Mouse (Mus musculus) heart, adult 2 months (tissue): Measurements from ENCODE around the gene Rbp7. TPM values are rescaled to one million over a fixed set of nuclear protein-coding genes. Genes with fewer than 3 reads are reported as not detected.

ENCODE experiments used
- DNase-seq, 2 experiments: peaks; one replicate each; pipeline ENCODE4 v3.0.0; 2021
- H3K27ac ChIP-seq: fragments of 200-600 bp; 2 replicates; pipeline ENCODE4 v1.8.1; 2022
- H3K27me3 ChIP-seq: fragments of 200-500 bp; 2 replicates; pipeline ENCODE4 v1.6.1; 2012; ENCODE audit warnings: mild to moderate bottlenecking, low read length, inconsistent platforms, mixed read lengths; ENCODE audit not compliant: control insufficient read depth, insufficient read depth
- H3K36me3 ChIP-seq: fragments of 200-500 bp; 2 replicates; pipeline ENCODE4 v1.6.1; 2012; ENCODE audit warnings: low read length, inconsistent platforms; ENCODE audit not compliant: control insufficient read depth, insufficient read depth
- H3K4me1 ChIP-seq: fragments of 200-500 bp; 2 replicates; pipeline ENCODE4 v1.6.1; 2011; ENCODE audit warnings: low read length; ENCODE audit not compliant: control insufficient read depth, insufficient read depth
- H3K4me3 ChIP-seq: fragments of 200-600 bp; 2 replicates; pipeline ENCODE4 v1.8.1; 2022
- H3K79me2 ChIP-seq: fragments of 200-500 bp; replicated peaks from 2 replicates; pipeline ENCODE4 v1.6.1; 2012; ENCODE audit warnings: mild to moderate bottlenecking, inconsistent platforms, low read length, moderate library complexity, mixed read lengths; ENCODE audit not compliant: control insufficient read depth, insufficient read depth
- H3K9ac ChIP-seq: fragments of 200-500 bp; 2 replicates; pipeline ENCODE4 v1.6.1; 2012; ENCODE audit warnings: low read depth, mild to moderate bottlenecking, control low read depth, inconsistent platforms, low read length, mixed read lengths
- CTCF ChIP-seq: fragments of 200-600 bp; IDR thresholded peaks from 2 replicates; pipeline ENCODE4 v1.8.1; 2022; ENCODE audit warnings: antibody characterized with exemption, mild to moderate bottlenecking, moderate library complexity
- EP300 ChIP-seq: fragments of 200-500 bp; IDR thresholded peaks from 2 replicates; pipeline ENCODE4 v1.6.1; 2011; ENCODE audit warnings: low read depth, low read length, control low read depth; ENCODE audit not compliant: insufficient read depth
- POLR2A ChIP-seq: fragments of 200-500 bp; IDR thresholded peaks from 2 replicates; pipeline ENCODE4 v1.6.1; 2011; ENCODE audit warnings: mild to moderate bottlenecking, low read depth, low read length, control low read depth; ENCODE audit not compliant: insufficient read depth
- WGBS: fragments of 180-500 bp; shearing (Covaris S2); methylation state at CpG from one replicate; pipeline ENCODE4 v1.1.7; 2018; 5-methylcytosine and 5-hydroxymethylcytosine counted together
- intact Hi-C: fragments of 180-260 bp; cut with DNase I; formaldehyde crosslinking; loops from one replicate; pipeline ENCODE4 v1.15.1; 2025
- polyA plus RNA-seq: library from polyadenylated mRNA; depleted of rRNA; stranded (reverse); fragments of >200 nt; gene quantifications from 2 replicates; pipeline ENCODE4 v1.2.3, GENCODE M21; 2012
- total RNA-seq, 2 experiments: library from RNA; stranded (reverse); gene quantifications; 2 replicates each; pipeline ENCODE4 v1.2.3; 2021

The Rbp7 gene
- total and polyA plus RNA-seq, 3 experiments: 22.9 to 61.6 (median 56.2) TPM

DNA sequence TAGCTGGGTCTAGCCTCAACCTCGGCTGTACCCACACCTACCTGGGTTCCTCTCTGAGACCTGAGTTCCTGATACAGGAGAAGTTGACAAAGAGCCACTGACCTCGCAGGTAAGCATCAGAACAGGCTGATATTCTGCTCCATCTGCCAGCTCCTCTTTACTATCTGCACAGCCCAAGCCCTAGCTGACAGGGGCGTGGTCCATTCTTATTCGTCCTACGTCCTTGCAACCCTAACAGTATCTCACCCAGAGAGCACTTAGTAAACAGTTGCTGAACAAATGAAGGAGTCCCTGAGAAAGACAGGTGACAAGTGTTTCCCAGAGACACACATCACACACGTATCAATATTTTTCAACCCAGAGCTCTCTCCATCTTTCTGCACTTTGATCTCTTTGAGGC, 46.4 kb downstream of the Rbp7 start:
- no peak for TF ChIP-seq EP300
- TF ChIP-seq CTCF: no peak
- TF ChIP-seq POLR2A: no peak
- peaks cover 7% of the 10 kb centered on the region for H3K4me1 ChIP-seq
- peaks cover 10% of the 10 kb centered on the region for H3K79me2 ChIP-seq
- intact Hi-C loops: no loop called here
- 84% methylated on average over 6 of the region's 6 CpGs for WGBS
- no peaks in the 10 kb centered on the region for H3K36me3 ChIP-seq
- no peaks in the 10 kb centered on the region for H3K27me3 ChIP-seq
- no peak overlapping the region for H3K9ac ChIP-seq
- no peak overlapping the region for H3K27ac ChIP-seq
- no peak overlapping the region for H3K4me3 ChIP-seq
- no peak for DNase-seq

DNA sequence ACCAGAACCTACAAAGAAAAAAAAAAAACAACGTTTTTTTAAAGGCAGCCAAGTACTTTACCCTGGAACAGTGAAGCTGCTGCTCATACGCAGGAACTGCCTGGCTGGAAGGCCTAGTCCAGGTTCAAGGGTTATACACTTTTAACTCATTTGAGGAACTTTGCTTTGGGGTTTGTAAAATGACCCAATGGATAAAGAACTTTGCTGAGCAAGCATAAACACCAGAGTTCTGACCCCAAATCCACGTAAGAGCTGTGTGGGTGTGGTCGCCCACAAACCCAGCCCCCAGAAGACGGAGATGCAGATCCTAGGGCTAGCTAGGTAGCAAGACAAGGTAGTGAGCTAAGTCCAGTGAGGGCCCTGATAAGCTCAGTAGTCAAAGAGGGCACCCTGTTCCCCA, 47.3 kb downstream of the Rbp7 start:
- 77% methylated on average over 5 of the region's 5 CpGs for WGBS
- Histone ChIP-seq H3K4me3 (no peak overlapping the region), H3K9ac (no peak overlapping the region), H3K27me3 (no peaks in the 10 kb centered on the region), H3K36me3 (no peaks in the 10 kb centered on the region), H3K27ac (no peak overlapping the region), H3K4me1 (peaks cover 9% of the 10 kb centered on the region), H3K79me2 (peaks cover 10% of the 10 kb centered on the region)
- intact Hi-C loops: no loop called here
- DNase-seq: no peak
- no peak for TF ChIP-seq POLR2A
- TF ChIP-seq CTCF: no peak
- no peak for TF ChIP-seq EP300

DNA sequence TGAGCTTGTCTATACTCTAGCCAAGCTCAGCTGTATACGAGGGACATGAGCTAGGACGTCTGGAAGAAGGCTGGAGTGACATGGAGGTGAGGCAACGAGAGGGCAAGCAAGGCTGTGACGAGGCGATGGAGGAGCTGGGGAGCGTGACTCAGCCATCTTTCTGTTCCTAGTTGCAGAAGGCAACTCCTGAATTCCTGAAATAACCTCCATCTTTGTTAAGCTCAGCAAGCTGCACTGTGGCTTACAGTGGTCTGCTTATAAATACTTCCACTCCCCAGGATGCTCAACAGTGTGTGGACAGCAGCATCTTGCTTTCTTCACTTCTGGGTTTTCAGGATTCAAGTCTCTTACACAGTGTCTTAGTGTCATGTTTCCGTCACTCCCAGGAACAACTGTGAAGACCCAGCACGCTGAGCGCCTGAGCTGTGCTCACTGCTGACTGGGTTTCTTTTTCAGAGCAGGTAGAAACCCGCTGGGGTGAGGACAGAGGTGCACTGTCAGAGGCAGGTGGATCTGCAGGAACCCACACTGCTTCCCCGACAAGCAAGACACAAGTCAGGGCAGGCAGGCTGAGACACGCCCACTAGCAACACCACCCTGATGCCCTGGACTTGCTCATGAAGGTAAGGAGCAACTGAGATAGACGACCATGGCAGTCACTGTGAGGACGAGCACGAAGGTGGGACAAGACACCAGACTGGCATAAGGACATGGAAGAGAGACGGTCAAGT, 48.9 kb downstream of the Rbp7 start:
- no peak overlapping the region for H3K9ac ChIP-seq
- peaks cover 10% of the 10 kb centered on the region for H3K79me2 ChIP-seq
- H3K27ac ChIP-seq: no peak overlapping the region
- H3K36me3 ChIP-seq: no peaks in the 10 kb centered on the region; the same call in 1 of the 2 replicates
- no peaks in the 10 kb centered on the region for H3K27me3 ChIP-seq
- no peak overlapping the region for H3K4me3 ChIP-seq
- H3K4me1 ChIP-seq: peaks cover 19% of the 10 kb centered on the region
- intact Hi-C loops: no loop called here
- DNase-seq: no peak
- WGBS: 84% methylated on average over 16 of the region's 16 CpGs
- TF ChIP-seq POLR2A (no peak), EP300 (no peak), CTCF (no peak)

DNA sequence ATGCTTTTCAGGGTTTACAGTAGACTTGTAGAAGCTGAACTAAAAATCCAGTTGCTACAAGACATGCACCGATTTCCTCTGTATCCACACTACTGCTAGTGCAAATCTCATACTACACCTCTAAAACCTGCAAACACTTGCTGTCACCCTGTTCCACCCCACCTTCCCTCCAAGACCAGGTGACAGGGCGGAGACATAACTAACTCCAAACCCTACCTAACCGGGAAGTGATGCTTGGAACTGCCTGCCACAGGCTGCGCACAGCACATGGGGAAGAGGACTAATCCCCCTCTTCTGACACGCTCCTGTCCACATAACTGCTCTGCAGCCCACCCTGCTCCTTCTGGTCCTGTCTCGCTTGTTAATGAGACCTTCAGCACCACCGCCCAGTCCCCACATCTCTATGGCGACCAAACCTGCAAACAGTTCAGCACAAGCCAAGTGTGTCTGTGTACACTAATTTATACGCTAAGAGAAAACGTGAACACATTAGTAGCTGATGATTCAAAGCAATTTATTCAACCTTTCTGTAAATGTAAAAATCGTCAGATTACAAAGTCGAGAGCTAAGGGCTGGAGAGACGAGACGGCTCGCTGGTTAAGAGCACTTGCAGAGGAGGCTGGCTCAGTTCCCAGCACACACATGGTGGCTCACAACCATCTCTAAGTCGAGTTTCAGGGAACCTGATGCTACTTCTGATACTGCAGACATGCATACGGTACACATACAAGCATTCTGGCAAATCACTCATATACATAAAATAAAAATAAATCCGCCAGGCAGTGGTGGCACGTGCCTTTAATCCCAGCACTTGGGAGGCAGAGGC, 49.9 kb downstream of the Rbp7 start:
- Histone ChIP-seq H3K36me3 (no peaks in the 10 kb centered on the region; the same call in 1 of the 2 replicates), H3K79me2 (peaks cover 10% of the 10 kb centered on the region), H3K27ac (no peak overlapping the region), H3K4me3 (no peak overlapping the region), H3K9ac (no peak overlapping the region), H3K4me1 (peaks cover 21% of the 10 kb centered on the region), H3K27me3 (no peaks in the 10 kb centered on the region)
- intact Hi-C loops: no loop called here
- 66% methylated on average over 19 of the region's 19 CpGs for WGBS
- TF ChIP-seq POLR2A: no peak
- TF ChIP-seq EP300: no peak
- TF ChIP-seq CTCF: no peak
- no peak for DNase-seq

DNA sequence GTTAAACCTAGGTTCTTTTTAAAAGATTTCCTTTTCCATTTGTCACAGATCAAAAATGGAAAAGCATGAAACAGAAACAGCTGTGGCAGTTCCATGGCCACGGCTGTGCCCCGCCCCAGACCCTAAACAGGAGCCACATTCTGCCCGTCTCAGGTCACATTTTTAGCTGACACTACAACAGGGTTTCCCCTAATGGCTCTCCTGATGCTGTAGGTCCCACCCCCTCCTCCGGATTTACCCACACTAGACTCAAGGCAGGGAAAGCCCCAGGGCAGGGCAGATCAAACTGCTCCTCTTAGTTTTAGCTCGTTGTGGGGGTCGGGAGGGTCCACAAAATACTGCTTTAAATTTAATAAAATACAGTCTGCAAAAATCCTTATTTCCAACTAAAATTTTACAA, 51.7 kb downstream of the Rbp7 start:
- Histone ChIP-seq H3K36me3 (no peaks in the 10 kb centered on the region; the same call in 1 of the 2 replicates), H3K27me3 (no peaks in the 10 kb centered on the region), H3K9ac (no peak overlapping the region), H3K4me3 (no peak overlapping the region), H3K27ac (no peak overlapping the region), H3K79me2 (peaks cover 7% of the 10 kb centered on the region), H3K4me1 (peaks cover 21% of the 10 kb centered on the region)
- WGBS: 34% methylated on average over 6 of the region's 6 CpGs
- no peak for TF ChIP-seq EP300
- TF ChIP-seq CTCF: no peak
- TF ChIP-seq POLR2A: no peak
- intact Hi-C loops: no loop called here
- DNase-seq: no peak

DNA sequence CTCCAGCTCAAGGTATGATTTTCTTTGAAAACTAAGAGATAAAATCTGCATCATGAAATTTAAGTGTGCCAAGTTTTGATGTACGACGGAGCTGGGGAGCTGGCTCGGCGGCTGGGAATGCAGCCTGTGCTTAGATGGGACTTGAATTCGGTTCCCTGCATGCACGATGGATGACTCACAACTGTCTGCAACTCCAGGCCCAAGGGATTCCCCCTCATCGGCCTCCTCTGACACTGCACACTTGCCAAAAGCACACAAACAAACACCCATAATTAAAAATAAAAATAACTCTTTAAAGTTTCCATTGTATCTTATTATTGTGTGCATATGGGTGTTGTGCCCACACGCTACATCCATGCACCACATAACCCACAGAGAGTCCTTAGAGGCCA, 53.2 kb downstream of the Rbp7 start:
- Histone ChIP-seq H3K4me3 (no peak overlapping the region), H3K27me3 (no peaks in the 10 kb centered on the region), H3K79me2 (peaks cover 7% of the 10 kb centered on the region), H3K27ac (peak overlapping the region; percentile 29; the same call in 1 of the 2 replicates), H3K4me1 (peaks cover 21% of the 10 kb centered on the region), H3K36me3 (no peaks in the 10 kb centered on the region; the same call in 1 of the 2 replicates), H3K9ac (no peak overlapping the region)
- 19% methylated on average over 8 of the region's 8 CpGs for WGBS
- intact Hi-C loops: no loop called here
- TF ChIP-seq EP300 (0 out of 2 replicates have a peak, but pooled peaks have one; percentile 26), POLR2A (no peak)
- peak; percentile 49 to 65 for DNase-seq
